ENCODE assay signal across 8 mouse cellular contexts in the genomic region with DNA sequence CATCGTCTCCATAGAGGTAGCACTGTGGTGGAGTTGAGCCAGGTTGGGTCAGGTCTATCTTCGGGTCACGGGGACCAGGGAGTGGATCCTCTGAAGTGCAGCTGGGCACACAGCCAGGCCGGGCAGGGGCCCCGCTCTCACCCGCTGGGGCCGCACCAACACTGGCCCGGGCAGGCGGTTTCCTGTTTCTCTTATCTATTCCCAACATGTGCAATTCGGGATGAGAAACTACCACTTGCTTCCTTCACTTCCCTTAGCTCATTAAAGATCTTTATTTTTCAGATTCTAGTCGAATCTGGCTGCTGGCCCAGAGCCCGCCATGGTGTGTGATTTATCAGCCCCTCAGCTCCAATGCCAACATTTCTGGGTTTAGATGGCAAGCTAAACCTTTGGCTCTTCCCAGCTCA. TPM values are rescaled to one million over a fixed set of nuclear protein-coding genes. Genes with fewer than 3 reads are reported as not detected.
DNase-seq lines count a peak whose midpoint lies in the region; ATAC-seq and TF ChIP-seq lines count a peak whose summit lies in the region.
"Had no signal": no experiment of that assay in that cellular context is flagged by ENCODE, and none has a peak within 500 bp of the region (broad histone marks: within the 10 kb centered on the region; RNA-seq: fewer than 3 reads in every experiment).

No protein-coding gene starts in this region.

- no peak overlapping the region for H3K9ac ChIP-seq in forebrain, postnatal 0 days

- no peak for TF ChIP-seq CTCF in kidney, adult 2 months (conservative IDR thresholded peaks at IDR 0.05; ENCODE audit: insufficient read depth, insufficient read length, low read depth, low read length)
- no peak for TF ChIP-seq CTCF in forebrain, postnatal 0 days (IDR thresholded peaks at IDR 0.05; ENCODE audit: low read depth)

- no peaks in the 10 kb centered on the region for H3K27me3 ChIP-seq in kidney, adult 2 months (replicated peaks; ENCODE audit: control insufficient read depth, insufficient read depth, low read length)
- H3K27me3 ChIP-seq in forebrain, postnatal 0 days (ENCODE audit: insufficient read depth, low read length) = no peaks in the 10 kb centered on the region

- no peak for TF ChIP-seq POLR2A in kidney, adult 2 months (IDR thresholded peaks at IDR 0.05; ENCODE audit: low read depth, low read length)

- WGBS in kidney, adult 2 months = 50% methylated on average over 12 of the region's 12 CpGs
- 66% methylated on average over 12 of the region's 12 CpGs for WGBS in forebrain, postnatal 0 days

- no peak overlapping the region for H3K4me2 ChIP-seq in forebrain, postnatal 0 days (ENCODE audit: low read depth)

- H3K9me3 ChIP-seq in forebrain, postnatal 0 days (ENCODE audit: low read length) = no peaks in the 10 kb centered on the region

- no peaks in the 10 kb centered on the region for H3K4me1 ChIP-seq in kidney, adult 2 months (ENCODE audit: control insufficient read depth, insufficient read depth, low read length)
- no peaks in the 10 kb centered on the region for H3K4me1 ChIP-seq in forebrain, postnatal 0 days (ENCODE audit: insufficient read depth)

- peak; percentile 78 for DNase-seq in NIH3T3 (ENCODE audit: low read depth)
- DNase-seq in adrenal gland, postnatal 36 days = peak; percentile 76 to 81
- peak; percentile 78 for DNase-seq in kidney, adult 2 months
- DNase-seq in lung, postnatal 10 days = peak; percentile 79
- no peak for DNase-seq in cerebellum, postnatal 4 days (ENCODE audit: low spot score in 2 of 2)
- DNase-seq in neural tube, embryonic 10.5 days (ENCODE audit: extremely low spot score, low spot score) = no peak
- no peak for DNase-seq in forebrain, postnatal 0 days

- H3K27ac ChIP-seq in kidney, adult 2 months (ENCODE audit: insufficient read depth, low read depth, low read length) = no peak overlapping the region
- no peak overlapping the region for H3K27ac ChIP-seq in forebrain, postnatal 0 days (ENCODE audit: low read depth, low read length)

- no peaks in the 10 kb centered on the region for H3K36me3 ChIP-seq in kidney, adult 2 months (ENCODE audit: control insufficient read depth, insufficient read depth, low read length)
- no peaks in the 10 kb centered on the region for H3K36me3 ChIP-seq in forebrain, postnatal 0 days (ENCODE audit: insufficient read depth)

- ATAC-seq in forebrain, postnatal 0 days = no peak

- H3K4me3 ChIP-seq in kidney, adult 2 months (ENCODE audit: insufficient read depth, low read depth, low read length) = no peak overlapping the region
- H3K4me3 ChIP-seq in forebrain, postnatal 0 days (ENCODE audit: low read depth, low read length) = no peak overlapping the region

RNA-seq across cellular contexts. Expression of a gene that starts 7.3 kb away (rescaled TPM):
- not detected for total RNA-seq in adrenal gland, postnatal 36 days (2021)
- not detected in 2 replicates for polyA plus RNA-seq in kidney, adult 2 months (2012; rRNA removed)
- total RNA-seq in forebrain, postnatal 0 days (2014; rRNA removed) = not detected in 2 replicates
- polyA plus RNA-seq in forebrain, postnatal 0 days (2015; fragmentation: Nextera tagmentation; extraction: Ambion mirVana) = not detected in 2 replicates
- polyA plus RNA-seq: limb, embryonic 14.5 days had no signal

RNA-seq across cellular contexts. Expression of a gene that starts 8.0 kb away (rescaled TPM):
- total RNA-seq in adrenal gland, postnatal 36 days (2021) = 10 to 100 TPM; 27.0 to 72.3 TPM
- 3.6 and 3.9 TPM in 2 replicates for polyA plus RNA-seq in kidney, adult 2 months (2012; rRNA removed)
- total RNA-seq in forebrain, postnatal 0 days (2014; rRNA removed) = 1.6 and 1.9 TPM in 2 replicates
- 1.6 and 1.9 TPM in 2 replicates for polyA plus RNA-seq in forebrain, postnatal 0 days (2015; fragmentation: Nextera tagmentation; extraction: Ambion mirVana)

RNA-seq across cellular contexts. Expression of a gene that starts 13.7 kb away (rescaled TPM):
- 10 to 100 TPM; 42.3 to 46.9 TPM for total RNA-seq in adrenal gland, postnatal 36 days (2021)
- 44.9 and 53.7 TPM in 2 replicates for polyA plus RNA-seq in kidney, adult 2 months (2012; rRNA removed)
- total RNA-seq in forebrain, postnatal 0 days (2014; rRNA removed) = 35.9 and 41.9 TPM in 2 replicates
- polyA plus RNA-seq in forebrain, postnatal 0 days (2015; fragmentation: Nextera tagmentation; extraction: Ambion mirVana) = 30.7 and 34.1 TPM in 2 replicates

RNA-seq across cellular contexts. Expression of a gene that starts 32.2 kb away (rescaled TPM):
- total RNA-seq in adrenal gland, postnatal 36 days (2021) = 1 to 10 TPM; 1.4 to 1.7 TPM
- polyA plus RNA-seq in kidney, adult 2 months (2012; rRNA removed) = 0.12 and 0.14 TPM in 2 replicates
- 124 and 128 TPM in 2 replicates for total RNA-seq in forebrain, postnatal 0 days (2014; rRNA removed)
- polyA plus RNA-seq in forebrain, postnatal 0 days (2015; fragmentation: Nextera tagmentation; extraction: Ambion mirVana) = 15.5 and 17.0 TPM in 2 replicates

RNA-seq across cellular contexts. Expression of a gene that starts 50.8 kb away (rescaled TPM):
- 100 to 1,000 TPM; 130 to 146 TPM for total RNA-seq in adrenal gland, postnatal 36 days (2021)
- polyA plus RNA-seq in kidney, adult 2 months (2012; rRNA removed) = 110 and 141 TPM in 2 replicates
- total RNA-seq in forebrain, postnatal 0 days (2014; rRNA removed) = 110 and 131 TPM in 2 replicates
- 118 and 128 TPM in 2 replicates for polyA plus RNA-seq in forebrain, postnatal 0 days (2015; fragmentation: Nextera tagmentation; extraction: Ambion mirVana)

Comparison
In these comparisons a context has a peak if more than half of its experiments do, and no peak if none do; other contexts are left out.
1. DNase-seq: peak in NIH3T3 (single experiment), adrenal gland, postnatal 36 days (2 of 2), kidney, adult 2 months (single experiment) and lung, postnatal 10 days (single experiment); none in cerebellum, postnatal 4 days (0 of 2), neural tube, embryonic 10.5 days (single experiment) and forebrain, postnatal 0 days (single experiment).